Mouse (Mus musculus): ENCODE data around the gene Fam199x.

DNA sequence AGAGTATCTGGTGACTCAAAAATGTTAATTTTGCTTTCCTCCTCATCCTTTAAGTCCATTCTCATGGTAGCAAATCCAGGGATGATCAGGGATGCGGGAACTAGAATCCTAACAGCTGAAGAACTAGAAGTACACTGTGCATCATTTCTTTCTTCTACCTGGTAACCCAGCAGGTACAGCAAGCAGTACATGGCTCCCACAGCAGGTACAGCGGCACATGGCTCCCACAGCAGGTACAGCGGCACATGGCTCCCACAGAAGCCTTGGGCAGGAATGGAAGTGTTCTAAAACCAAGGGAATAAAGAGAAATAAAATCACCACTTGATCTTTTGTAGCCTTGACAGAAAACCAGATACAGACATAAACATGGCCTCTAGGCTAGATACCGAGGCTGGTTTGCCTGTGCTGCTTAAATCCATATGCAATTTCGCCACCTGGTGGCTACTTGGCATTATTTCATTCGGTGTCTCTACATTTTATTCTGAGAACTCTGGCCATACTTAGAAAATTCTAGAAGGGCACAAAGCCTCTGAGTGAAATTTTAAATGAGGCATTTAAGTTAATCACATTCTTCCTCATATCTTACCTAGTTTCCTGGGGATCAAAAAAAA, 34.2 kb upstream of the Fam199x start:
- TF ChIP-seq CTCF (IDR thresholded peaks at IDR 0.05) (peak; percentile 79), POLR2A (IDR thresholded peaks at IDR 0.05; ENCODE audit: insufficient read depth, low read depth, low read length) (no peak), EP300 (IDR thresholded peaks at IDR 0.05; ENCODE audit: insufficient read depth, low read depth, low read length) (no peak)

All from heart, adult 2 months (tissue).